Mouse (Mus musculus) inflammation-experienced regulatory T-cells, adult 16 weeks (primary cell): ENCODE results near the gene Sult5a1. TPM values are rescaled to one million over a fixed set of nuclear protein-coding genes. Genes with fewer than 3 reads are reported as not detected.

Experiments used
- polyA plus RNA-seq: library from polyadenylated mRNA; unstranded; fragments of 100-300 nt; shearing (Covaris generic); gene quantifications from one replicate; pipeline ENCODE4 v1.2.1, GENCODE M21; 2017

The Sult5a1 gene
- polyA plus RNA-seq = not detected

DNA sequence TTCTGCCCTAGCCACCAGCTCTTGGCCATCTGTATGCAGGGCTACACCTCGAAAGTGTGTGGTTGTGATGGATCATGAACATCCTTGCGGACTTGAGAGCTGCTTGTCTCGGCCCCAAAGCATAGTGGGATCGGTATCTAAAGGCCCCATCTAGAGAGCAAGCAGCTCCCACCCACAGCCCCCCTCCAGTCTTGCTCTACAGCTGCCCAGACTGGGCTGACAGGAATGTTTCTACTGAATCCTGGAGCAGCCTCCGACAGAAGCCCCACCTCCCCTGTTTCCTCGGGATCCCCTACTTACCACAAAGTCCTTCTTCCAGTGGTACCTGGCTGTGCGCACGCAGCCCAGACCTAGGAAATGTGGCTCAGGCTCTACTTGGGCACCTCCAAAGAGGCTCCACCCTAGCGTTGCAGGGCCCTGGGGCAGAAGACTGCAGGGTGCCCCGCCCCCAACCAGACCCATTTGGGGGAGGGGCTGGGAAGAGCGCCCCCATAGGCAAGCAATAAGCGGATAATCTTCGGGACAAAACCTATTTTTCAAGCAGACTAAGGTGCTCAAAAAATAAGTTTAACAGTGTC lies at the start of gene Sult5a1:
Sult5a1 (minus strand) TSS at position 428 of the 578 bp plus-strand sequence.

DNA sequence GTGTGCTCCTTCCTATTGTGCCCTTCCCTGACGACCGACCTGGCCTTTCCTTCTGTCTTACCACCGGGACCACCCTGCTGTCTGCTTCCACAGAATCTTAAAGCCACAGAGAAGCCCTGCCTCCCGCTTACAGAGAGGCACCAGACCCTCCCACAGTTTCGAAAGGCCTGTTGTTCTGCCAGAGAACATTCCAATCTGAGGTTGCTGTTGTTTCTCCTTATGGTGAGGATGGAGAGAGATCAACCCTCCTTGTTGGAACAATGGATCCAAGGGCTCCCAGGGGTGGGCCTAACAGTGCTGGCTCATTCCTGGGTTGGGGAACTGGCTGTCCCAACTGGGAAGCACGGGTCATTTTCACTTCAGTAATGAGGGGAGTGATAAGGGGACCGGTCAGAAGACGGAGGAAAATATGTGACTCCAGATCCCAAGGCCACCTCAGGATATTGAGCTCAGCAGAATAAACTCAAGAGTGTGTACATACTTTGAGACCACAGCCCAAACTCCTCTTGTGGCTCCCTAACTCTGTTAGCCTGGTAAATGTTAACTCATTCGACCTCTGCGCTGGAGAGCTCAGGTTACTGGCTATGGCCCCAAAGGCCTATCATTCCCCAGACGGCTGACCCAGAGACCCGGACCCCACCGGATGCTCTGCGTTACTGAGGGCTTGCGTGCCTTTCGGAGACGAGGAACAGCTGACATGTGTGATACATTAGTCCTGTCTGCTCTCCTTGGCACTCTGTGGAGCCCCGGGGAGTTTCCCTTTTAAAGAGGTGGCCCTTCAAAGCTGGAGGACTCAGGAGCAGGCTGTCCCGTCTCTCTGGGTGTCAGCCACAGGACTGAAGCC lies 27.7 kb upstream of the Sult5a1 start, which contains the start of gene Dpep1:
Dpep1 (plus strand) TSS at position 677 of the 844 bp plus-strand sequence.

DNA sequence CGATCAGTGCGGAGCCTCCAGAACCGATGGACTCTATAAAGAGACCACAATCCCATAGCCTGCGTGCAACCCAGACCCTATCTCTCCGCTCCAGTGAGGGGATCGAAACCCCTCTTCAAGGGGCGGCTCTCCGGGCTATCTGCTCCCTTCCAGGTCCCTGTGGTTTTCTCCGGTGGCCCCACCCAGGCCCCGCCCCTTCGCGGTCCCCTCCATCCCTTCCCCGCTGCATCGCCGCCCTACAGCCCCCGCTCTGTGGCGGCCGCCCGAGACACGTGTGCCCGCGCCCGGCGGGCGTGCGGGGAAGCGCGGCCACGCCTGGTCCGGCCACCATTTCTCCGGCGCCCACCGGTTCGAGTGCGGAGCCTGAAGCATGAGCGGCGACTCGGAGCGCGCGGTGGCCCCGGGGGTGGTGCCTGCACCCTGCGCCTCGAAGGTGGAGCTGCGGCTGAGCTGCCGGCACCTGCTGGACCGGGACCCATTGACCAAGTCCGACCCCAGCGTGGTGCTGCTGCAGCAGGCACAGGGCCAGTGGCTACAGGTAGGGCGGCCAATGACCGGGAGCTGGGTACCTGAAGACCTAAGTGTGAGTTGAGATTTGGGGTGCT lies 40.9 kb downstream of the Sult5a1 start, which contains the start of gene Cpne7:
Cpne7 (plus strand) TSS at position 248 of the 605 bp plus-strand sequence.

DNA sequence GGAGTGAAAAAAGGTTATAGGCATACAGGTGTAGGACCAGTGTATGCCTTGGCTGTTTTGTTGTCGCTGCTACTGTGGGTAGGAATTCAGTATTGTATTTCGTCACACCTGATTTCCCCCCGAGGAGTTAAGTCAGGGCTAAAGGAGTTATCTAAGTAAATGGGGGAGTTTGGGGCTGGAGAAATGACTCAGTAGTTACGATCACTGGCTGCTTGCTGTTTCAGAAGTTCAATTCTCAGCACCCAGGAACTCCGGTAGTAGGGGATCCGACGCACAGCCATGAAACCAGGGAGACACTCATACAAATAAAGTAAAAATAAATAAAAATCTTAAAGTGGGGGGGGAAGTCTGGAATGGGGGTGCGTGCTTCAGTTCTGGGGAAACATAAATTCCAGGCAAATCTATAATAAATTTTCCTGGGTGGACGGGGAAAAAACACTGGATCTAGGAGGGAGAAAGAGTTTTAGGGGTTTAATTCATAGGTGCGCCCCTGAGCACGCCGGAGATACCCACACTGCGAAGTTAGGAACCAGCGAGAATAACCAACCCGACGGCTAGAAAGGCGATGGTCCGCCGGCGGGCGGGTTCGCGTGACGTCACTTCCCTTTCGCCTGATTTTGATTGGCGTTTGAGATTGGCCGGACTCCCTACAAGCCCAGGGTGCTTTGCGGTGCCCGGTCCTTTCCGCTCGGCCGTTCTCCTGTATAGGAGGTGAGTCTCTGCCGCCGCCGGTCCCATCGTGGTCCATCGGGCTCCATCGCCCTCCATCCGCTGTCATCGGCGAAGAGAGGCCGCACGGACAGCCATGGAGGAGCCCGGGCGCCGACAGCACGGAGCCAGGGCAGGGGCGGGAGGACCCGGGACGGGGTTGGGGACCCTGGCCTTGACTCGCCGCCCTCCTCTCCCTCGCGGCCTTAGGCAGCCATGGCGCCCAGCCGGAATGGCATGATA lies 56.1 kb downstream of the Sult5a1 start, which contains the start of gene Rpl13:
Rpl13 (plus strand) TSS at position 616 of the 951 bp plus-strand sequence.

Other genes with a start within 250 kb of the Sult5a1 start
- gene Ankrd11, start 116.0 kb downstream of the Sult5a1 start, polyA plus RNA-seq = 51.2 TPM
- gene Spg7, start 95.4 kb downstream of the Sult5a1 start, polyA plus RNA-seq = 16.3 TPM
- gene Rpl13, start 56.0 kb downstream of the Sult5a1 start, polyA plus RNA-seq = 821 TPM
- 1.9 TPM for gene Cpne7, start 40.9 kb downstream of the Sult5a1 start, polyA plus RNA-seq
- not detected for gene Dpep1, start 27.9 kb upstream of the Sult5a1 start, polyA plus RNA-seq
- 266 TPM for gene Chmp1a, start 54.4 kb upstream of the Sult5a1 start, polyA plus RNA-seq
- not detected for gene Spata33, start 54.5 kb upstream of the Sult5a1 start, polyA plus RNA-seq
- 27.9 TPM for gene Cdk10, start 66.5 kb upstream of the Sult5a1 start, polyA plus RNA-seq
- 12.4 TPM for gene Spata2l, start 77.9 kb upstream of the Sult5a1 start, polyA plus RNA-seq
- 31.9 TPM for gene Zfp276, start 95.9 kb upstream of the Sult5a1 start, polyA plus RNA-seq
- gene Vps9d1, start 96.0 kb upstream of the Sult5a1 start, polyA plus RNA-seq = 21.4 TPM
- gene Fanca, start 160.3 kb upstream of the Sult5a1 start, polyA plus RNA-seq = 13.9 TPM
- gene Spire2, start 174.4 kb upstream of the Sult5a1 start, polyA plus RNA-seq = not detected
- gene Tcf25, start 215.4 kb upstream of the Sult5a1 start, polyA plus RNA-seq = 350 TPM
- gene Mc1r, start 248.8 kb upstream of the Sult5a1 start, polyA plus RNA-seq = not detected